Mouse (Mus musculus) limb, embryonic 14.5 days (tissue): ENCODE data around the gene Ube2q2. TPM values are rescaled to one million over a fixed set of nuclear protein-coding genes. Genes with fewer than 3 reads are reported as not detected.

Experiments used
- ATAC-seq: fragments of 200-750 bp; cut with Nextera tagmentation; 2 replicates; pipeline ENCODE4 v1.8.0; 2017; ENCODE audit warnings: low read depth, moderate number of reproducible peaks, moderate TSS enrichment; ENCODE audit not compliant: low FRiP score
- DNase-seq: peaks from one replicate; pipeline ENCODE4 v3.0.0-alpha.2; 2015; ENCODE audit warnings: low spot score
- H3K27ac ChIP-seq: fragments of 300-500 bp; sonication (generic); replicated peaks from 2 replicates; pipeline ENCODE4 v1.5.1; 2014; ENCODE audit warnings: low read depth, mild to moderate bottlenecking, low read length, moderate library complexity, mixed read lengths
- H3K27me3 ChIP-seq: fragments of 300-500 bp; sonication (generic); 2 replicates; pipeline ENCODE4 v1.6.1; 2014; ENCODE audit warnings: low read length, mixed read lengths; ENCODE audit not compliant: control insufficient read depth, insufficient read depth
- H3K36me3 ChIP-seq: fragments of 300-500 bp; sonication (generic); 2 replicates; pipeline ENCODE4 v1.6.1; 2014; ENCODE audit warnings: mild to moderate bottlenecking, low read length, moderate library complexity, mixed read lengths; ENCODE audit not compliant: control insufficient read depth, insufficient read depth
- H3K4me1 ChIP-seq: fragments of 300-500 bp; sonication (generic); 2 replicates; pipeline ENCODE4 v1.6.1; 2014; ENCODE audit warnings: antibody characterized with exemption, low read length, mixed read lengths; ENCODE audit not compliant: control insufficient read depth, insufficient read depth
- H3K4me2 ChIP-seq: fragments of 300-500 bp; sonication (generic); replicated peaks from 2 replicates; pipeline ENCODE4 v1.6.1; 2014; ENCODE audit warnings: low read depth, mild to moderate bottlenecking, low read length, moderate library complexity; ENCODE audit not compliant: severe bottlenecking
- H3K4me3 ChIP-seq: fragments of 300-500 bp; sonication (generic); replicated peaks from 2 replicates; pipeline ENCODE4 v1.5.1; 2014; ENCODE audit warnings: low read length
- H3K9ac ChIP-seq: fragments of 300-500 bp; sonication (generic); 2 replicates; pipeline ENCODE4 v1.6.1; 2014; ENCODE audit warnings: mild to moderate bottlenecking, low read depth, low read length, moderate library complexity; ENCODE audit not compliant: severe bottlenecking
- H3K9me3 ChIP-seq: fragments of 300-500 bp; sonication (generic); 2 replicates; pipeline ENCODE4 v1.6.1; 2016; ENCODE audit warnings: low read length; ENCODE audit not compliant: control insufficient read depth
- POLR2A ChIP-seq: fragments of 200-500 bp; IDR thresholded peaks from 2 replicates; pipeline ENCODE4 v1.8.0; 2012; ENCODE audit warnings: inconsistent platforms, mild to moderate bottlenecking, moderate library complexity, borderline replicate concordance; ENCODE audit not compliant: insufficient read depth, insufficient read length; ENCODE audit errors: extremely low read depth
- WGBS: fragments of 180-500 bp; shearing (Covaris S2); extraction: QIAGEN DNeasy Blood & Tissue Kit; methylation state at CpG from one replicate; pipeline ENCODE4 v1.1.7; 2014; 5-methylcytosine and 5-hydroxymethylcytosine counted together
- polyA plus RNA-seq, 2 experiments: library from polyadenylated mRNA; depleted of rRNA in 1 of 2; stranded (reverse) in 1 of 2; unstranded in 1 of 2; fragments of >200 nt; fragmentation: Nextera tagmentation in 1 of 2; extraction: Ambion mirVana in 1 of 2; gene quantifications; 2 replicates each; pipeline versions ENCODE4 v1.2.1 to v1.2.3; 2012 to 2014

The Ube2q2 gene
- polyA plus RNA-seq, 2 experiments, result 19.8 to 40.6 TPM

DNA sequence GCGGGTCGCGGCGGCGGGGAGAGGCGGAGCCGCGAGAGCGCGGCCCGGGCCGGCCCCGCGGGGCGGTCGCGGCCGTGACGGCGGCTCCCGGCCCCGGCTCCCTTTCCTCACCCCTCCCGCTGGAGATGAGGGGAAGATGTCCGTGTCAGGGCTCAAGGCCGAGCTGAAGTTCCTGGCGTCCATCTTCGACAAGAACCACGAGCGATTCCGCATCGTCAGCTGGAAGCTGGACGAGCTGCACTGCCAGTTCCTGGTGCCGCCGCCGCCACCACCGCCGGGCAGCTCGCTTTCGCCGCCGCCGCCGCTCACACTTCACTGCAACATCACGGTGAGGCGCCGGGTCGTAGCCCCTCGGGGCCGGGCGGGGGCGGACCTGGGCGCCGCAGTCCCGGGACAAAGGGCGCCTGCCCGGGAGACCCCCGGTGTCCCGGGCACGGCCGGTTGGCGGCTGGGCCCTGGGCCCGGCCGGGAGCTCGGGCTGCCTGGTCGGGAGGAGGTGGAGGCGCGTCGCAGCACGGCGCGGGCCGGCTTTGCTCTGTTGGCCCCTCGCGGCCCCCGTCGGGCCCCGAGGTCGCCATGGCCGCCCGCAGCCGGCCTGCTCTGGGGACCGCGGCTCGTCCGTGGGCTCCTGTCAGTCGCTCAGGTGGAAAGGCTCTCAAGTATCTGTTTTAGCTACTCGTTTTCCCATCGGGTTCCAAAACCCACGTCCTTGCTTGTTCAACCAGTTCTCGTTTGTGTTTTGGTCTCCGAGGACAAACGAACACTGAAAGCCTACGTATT lies 1.0 kb downstream of the Ube2q2 start:
- WGBS, result under 1% methylated on average over 45 of the region's 93 CpGs
- Histone ChIP-seq H3K27ac (peak overlapping the region; percentile 72), H3K4me1 (peaks cover 8% of the 10 kb centered on the region), H3K9me3 (no peaks in the 10 kb centered on the region), H3K9ac (peak overlapping the region; percentile 90), H3K36me3 (no peaks in the 10 kb centered on the region), H3K27me3 (no peaks in the 10 kb centered on the region), H3K4me3 (peak overlapping the region; percentile 90), H3K4me2 (peak overlapping the region; percentile 93)
- no peak for TF ChIP-seq POLR2A
- peak; percentile 56 for ATAC-seq
- peak; percentile 39 for DNase-seq

DNA sequence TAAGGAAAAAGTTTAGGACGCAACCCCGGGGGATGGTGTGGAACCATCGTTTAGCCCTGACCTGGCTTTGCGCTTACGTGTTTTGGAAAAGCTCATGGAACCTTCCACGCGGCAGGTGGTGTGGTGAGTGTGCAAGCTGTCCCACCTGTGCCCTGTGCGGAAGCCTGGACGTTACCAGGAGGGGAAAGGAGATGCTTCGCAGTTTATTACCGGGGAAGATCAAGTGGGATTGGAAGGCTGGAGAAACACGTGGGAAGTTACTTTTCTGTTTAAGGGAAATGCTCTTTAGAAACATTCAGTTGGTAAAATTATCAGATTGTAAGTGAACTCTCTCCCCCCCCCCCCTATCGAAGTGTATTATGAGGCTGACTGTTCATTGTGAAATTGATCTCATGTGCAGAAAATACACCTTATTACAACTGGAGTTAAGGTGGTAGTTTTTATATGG lies 1.6 kb downstream of the Ube2q2 start:
- H3K27ac ChIP-seq, result no peak overlapping the region; the same call in 1 of the 2 replicates
- TF ChIP-seq POLR2A, result no peak
- H3K36me3 ChIP-seq, result no peaks in the 10 kb centered on the region
- peak overlapping the region; percentile 93 for H3K4me2 ChIP-seq
- H3K27me3 ChIP-seq, result no peaks in the 10 kb centered on the region
- peak overlapping the region; percentile 90 for H3K9ac ChIP-seq
- ATAC-seq (no peak), DNase-seq (no peak)
- H3K4me3 ChIP-seq, result peak overlapping the region; percentile 90
- 4% methylated on average over 13 of the region's 13 CpGs for whole genome bisulfite sequencing
- peaks cover 8% of the 10 kb centered on the region for H3K4me1 ChIP-seq
- no peaks in the 10 kb centered on the region for H3K9me3 ChIP-seq

- Histone ChIP-seq H3K4me1 (peaks cover 8% of the 10 kb centered on the region), H3K36me3 (no peaks in the 10 kb centered on the region), H3K9me3 (no peaks in the 10 kb centered on the region), H3K27ac (no peak overlapping the region), H3K27me3 (no peaks in the 10 kb centered on the region), H3K9ac (no peak overlapping the region), H3K4me3 (peak overlapping the region; percentile 90), H3K4me2 (peak overlapping the region; percentile 93)
- DNase-seq (no peak), ATAC-seq (no peak)
- TF ChIP-seq POLR2A, result no peak
Observed at GRCm38 (mm10) chr9:55151096-55151495, 2.4 kb downstream of the Ube2q2 start.

- ATAC-seq (no peak), DNase-seq (no peak)
- Histone ChIP-seq H3K4me3 (no peak overlapping the region), H3K27me3 (no peaks in the 10 kb centered on the region), H3K36me3 (no peaks in the 10 kb centered on the region), H3K9ac (no peak overlapping the region), H3K4me2 (no peak overlapping the region), H3K4me1 (peaks cover 8% of the 10 kb centered on the region), H3K9me3 (no peaks in the 10 kb centered on the region), H3K27ac (no peak overlapping the region)
- TF ChIP-seq POLR2A, result no peak
- 77% methylated on average over 5 of the region's 5 CpGs for WGBS
Observed at GRCm38 (mm10) chr9:55152935-55153334, 4.3 kb downstream of the Ube2q2 start.

DNA sequence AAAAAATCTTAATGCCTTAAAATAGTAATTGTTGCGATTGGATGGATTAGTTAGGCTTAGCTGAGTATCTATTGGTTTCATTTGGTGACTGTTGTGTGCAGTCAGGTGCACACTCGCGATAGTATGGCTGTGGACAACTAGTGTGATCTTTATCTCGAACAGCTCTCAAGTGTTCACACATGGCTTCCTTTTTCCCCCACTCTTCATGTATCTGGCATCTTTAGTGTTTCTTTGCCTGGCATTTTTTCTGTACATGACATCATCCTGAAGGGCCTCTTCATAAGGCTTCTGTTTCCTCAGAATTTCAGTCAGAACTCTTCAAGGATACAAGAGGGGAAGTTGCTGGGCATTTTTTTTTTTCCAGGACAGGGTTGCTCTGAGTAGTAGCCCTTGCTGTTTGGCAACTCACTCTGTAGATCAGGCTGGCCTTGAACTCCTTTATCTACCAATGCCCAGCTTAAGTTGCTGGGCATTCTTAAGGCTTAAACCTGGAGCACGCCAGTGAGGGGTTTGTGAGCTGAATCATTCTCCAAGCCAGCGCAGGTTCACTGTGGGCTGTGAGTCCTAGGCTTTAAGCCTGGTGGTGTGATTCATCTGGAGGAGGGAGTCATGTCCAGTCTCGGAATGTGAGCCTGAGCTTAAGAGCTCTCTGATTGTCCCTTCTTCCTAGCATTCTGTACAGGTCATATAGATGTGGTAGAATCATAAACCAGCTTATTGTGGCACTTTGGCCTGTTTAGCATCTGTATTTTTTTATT lies 22.2 kb downstream of the Ube2q2 start:
- Histone ChIP-seq H3K4me2 (no peak overlapping the region), H3K9ac (no peak overlapping the region), H3K36me3 (peaks cover 14% of the 10 kb centered on the region; the same call in 1 of the 2 replicates), H3K4me1 (no peaks in the 10 kb centered on the region), H3K9me3 (no peaks in the 10 kb centered on the region), H3K27me3 (no peaks in the 10 kb centered on the region), H3K4me3 (no peak overlapping the region), H3K27ac (no peak overlapping the region)
- DNase-seq, result no peak
- 86% methylated on average over 7 of the region's 7 CpGs for WGBS
- ATAC-seq, result no peak
- no peak for TF ChIP-seq POLR2A
